Mouse (Mus musculus) lung, adult 2 months (tissue): Measurements from ENCODE around the gene Ablim2. TPM values are rescaled to one million over a fixed set of nuclear protein-coding genes. Genes with fewer than 3 reads are reported as not detected.

Experiments
- DNase-seq: peaks from one replicate; pipeline ENCODE4 v3.0.0; 2022
- H3K4me1 ChIP-seq: fragments of 200-500 bp; 2 replicates; pipeline ENCODE4 v1.6.1; 2011; ENCODE audit warnings: low read length; ENCODE audit not compliant: control insufficient read depth, insufficient read depth
- H3K4me3 ChIP-seq: fragments of 200-500 bp; replicated peaks from 2 replicates; pipeline ENCODE3; 2011; ENCODE audit warnings: low read depth, mild to moderate bottlenecking, control low read depth, low read length; ENCODE audit errors: extremely low read depth
- CTCF ChIP-seq: fragments of 200-500 bp; IDR thresholded peaks from 2 replicates; pipeline ENCODE4 v1.5.1; 2011; ENCODE audit warnings: mild to moderate bottlenecking, low read length, control low read depth; ENCODE audit not compliant: insufficient read depth
- POLR2A ChIP-seq: fragments of 200-500 bp; IDR thresholded peaks from 2 replicates; pipeline ENCODE4 v1.6.1; 2011; ENCODE audit warnings: low read depth, mild to moderate bottlenecking, control low read depth, low read length, borderline replicate concordance; ENCODE audit errors: extremely low read depth
- WGBS: fragments of 180-500 bp; shearing (Covaris S2); methylation state at CpG from one replicate; pipeline ENCODE4 v1.1.7; 2018; 5-methylcytosine and 5-hydroxymethylcytosine counted together
- polyA plus RNA-seq: library from polyadenylated mRNA; depleted of rRNA; stranded (reverse); fragments of >200 nt; gene quantifications from 2 replicates; pipeline ENCODE4 v1.2.3, GENCODE M21; 2012

The Ablim2 gene
- polyA plus RNA-seq, 1 experiment = 16.9 TPM

GRCm38 (mm10) chr5:35884689-35885088 is 127.0 kb downstream of the Ablim2 start:
- TF ChIP-seq POLR2A (no peak), CTCF (no peak)
- Histone ChIP-seq H3K4me3 (no peak overlapping the region), H3K4me1 (no peaks in the 10 kb centered on the region)
- WGBS = 79% methylated on average over 5 of the region's 5 CpGs
- no peak for DNase-seq

GRCm38 (mm10) chr5:35888959-35889358 is 131.3 kb downstream of the Ablim2 start:
- TF ChIP-seq POLR2A (no peak), CTCF (peak; percentile 71)
- H3K4me1 ChIP-seq = peaks cover 3% of the 10 kb centered on the region; the same call in 1 of the 2 replicates
- WGBS = 53% methylated on average over 9 of the region's 9 CpGs
- H3K4me3 ChIP-seq = no peak overlapping the region
- no peak for DNase-seq

- Histone ChIP-seq H3K4me3 (no peak overlapping the region), H3K4me1 (peaks cover 6% of the 10 kb centered on the region; the same call in 1 of the 2 replicates)
- DNase-seq = no peak
- TF ChIP-seq POLR2A (no peak), CTCF (no peak)
- 70% methylated on average over 2 of the region's 2 CpGs for WGBS
Observed at GRCm38 (mm10) chr5:35889641-35890040, 132.0 kb downstream of the Ablim2 start.

- peaks cover 6% of the 10 kb centered on the region; the same call in 1 of the 2 replicates for H3K4me1 ChIP-seq
- DNase-seq = no peak
- TF ChIP-seq POLR2A (no peak), CTCF (no peak)
Observed at GRCm38 (mm10) chr5:35890985-35891730, 133.5 kb downstream of the Ablim2 start.

GRCm38 (mm10) chr5:35892363-35892762 is 134.7 kb downstream of the Ablim2 start:
- Histone ChIP-seq H3K4me1 (peaks cover 6% of the 10 kb centered on the region; the same call in 1 of the 2 replicates), H3K4me3 (no peak overlapping the region)
- WGBS = 69% methylated on average over 3 of the region's 3 CpGs
- TF ChIP-seq POLR2A (no peak), CTCF (no peak)
- DNase-seq = no peak

More at GRCm38 (mm10) chr5:35890985-35891730, 133.5 kb downstream of the Ablim2 start:
- WGBS = 91% methylated on average over 13 of the region's 13 CpGs
- no peak overlapping the region for H3K4me3 ChIP-seq

GRCm38 (mm10) chr5:35893093-35893804 is 135.6 kb downstream of the Ablim2 start, which contains the start of gene Afap1:
TSS of gene Afap1 (plus strand) at chr5:35893319.
- WGBS = under 1% methylated on average over 49 of the region's 49 CpGs

GRCm38 (mm10) chr5:35893805-35894260 is 136.2 kb downstream of the Ablim2 start:
- peak; percentile 70 for DNase-seq
- WGBS = 3% methylated on average over 21 of the region's 21 CpGs
- H3K4me1 ChIP-seq = peaks cover 9% of the 10 kb centered on the region
- H3K4me3 ChIP-seq = peak overlapping the region; percentile 87
- TF ChIP-seq CTCF = no peak
- no peak for TF ChIP-seq POLR2A

More at GRCm38 (mm10) chr5:35893093-35893804, 135.6 kb downstream of the Ablim2 start, which contains the start of gene Afap1:
- Histone ChIP-seq H3K4me1 (peaks cover 8% of the 10 kb centered on the region), H3K4me3 (peak within 1 kb of the TSS; percentile 87)
- TF ChIP-seq CTCF (no peak), POLR2A (peak; percentile 50; the same call in 1 of the 2 replicates)
- peak; percentile 98 for DNase-seq

- WGBS = 17% methylated on average over 30 of the region's 30 CpGs
- TF ChIP-seq CTCF (no peak), POLR2A (no peak)
- DNase-seq = peak; percentile 22
Observed at GRCm38 (mm10) chr5:35894295-35895047, 136.8 kb downstream of the Ablim2 start.

GRCm38 (mm10) chr5:35895926-35896325 is 138.2 kb downstream of the Ablim2 start:
- TF ChIP-seq CTCF (no peak), POLR2A (no peak)
- DNase-seq = no peak
- H3K4me3 ChIP-seq = no peak overlapping the region
- 85% methylated on average over 4 of the region's 4 CpGs for WGBS
- peaks cover 17% of the 10 kb centered on the region for H3K4me1 ChIP-seq

More at GRCm38 (mm10) chr5:35894295-35895047, 136.8 kb downstream of the Ablim2 start:
- Histone ChIP-seq H3K4me1 (peaks cover 10% of the 10 kb centered on the region), H3K4me3 (peak overlapping the region; percentile 87)
